Mouse (Mus musculus): Measurements from ENCODE around the gene Khdrbs2. TPM values are rescaled to one million over a fixed set of nuclear protein-coding genes. Genes with fewer than 3 reads are reported as not detected.

The Khdrbs2 gene
- total and polyA plus RNA-seq, 3 experiments = 0.22 TPM; not detected in 2

GRCm38 (mm10) chr1:32347538-32347937, 175.0 kb downstream of the Khdrbs2 start:
- DNase-seq (ENCODE audit: low spot score) = no peak
- no peak for ATAC-seq (ENCODE audit: extremely low read depth, insufficient number of reproducible peaks, low FRiP score, poor library complexity, severe bottlenecking)
- TF ChIP-seq CTCF (IDR thresholded peaks at IDR 0.05; ENCODE audit: low read depth, low read length) (no peak), GATA1 (IDR thresholded peaks at IDR 0.05; ENCODE audit: borderline replicate concordance, low read length) (no peak), POLR2AphosphoS5 (IDR thresholded peaks at IDR 0.05; ENCODE audit: insufficient replicate concordance, low read depth, low read length) (no peak)

GRCm38 (mm10) chr1:32352076-32352475, 179.6 kb downstream of the Khdrbs2 start:
- H3K4me3 ChIP-seq (ENCODE audit: low read depth, low read length) = no peak overlapping the region
- TF ChIP-seq GATA2 (IDR thresholded peaks at IDR 0.05; ENCODE audit: borderline replicate concordance, low read depth, low read length) = no peak
- no peak for TF ChIP-seq POLR2AphosphoS5 (IDR thresholded peaks at IDR 0.05; ENCODE audit: insufficient replicate concordance, low read depth, low read length)
- no peak for TF ChIP-seq CTCF (IDR thresholded peaks at IDR 0.05; ENCODE audit: low read depth, low read length)
- TF ChIP-seq GATA1 (IDR thresholded peaks at IDR 0.05; ENCODE audit: borderline replicate concordance, low read length) = no peak
- no peak for TF ChIP-seq TAL1 (conservative IDR thresholded peaks at IDR 0.05; ENCODE audit: low read depth, low read length)

More at GRCm38 (mm10) chr1:32347538-32347937, 175.0 kb downstream of the Khdrbs2 start:
- H3K27me3 ChIP-seq (ENCODE audit: insufficient read depth, low read length) = no peaks in the 10 kb centered on the region
- H3K36me3 ChIP-seq (replicated peaks) = no peaks in the 10 kb centered on the region
- H3K4me1 ChIP-seq (ENCODE audit: insufficient read depth, low read depth, low read length) = no peaks in the 10 kb centered on the region
- no peaks in the 10 kb centered on the region for H3K9me3 ChIP-seq (replicated peaks)
- no peak overlapping the region for H3K4me3 ChIP-seq (ENCODE audit: low read depth, low read length)

GRCm38 (mm10) chr1:32363539-32363938, 191.0 kb downstream of the Khdrbs2 start:
- no peak overlapping the region for H3K4me3 ChIP-seq (ENCODE audit: low read depth, low read length)
- H3K4me1 ChIP-seq (ENCODE audit: insufficient read depth, low read depth, low read length) = no peaks in the 10 kb centered on the region
- no peaks in the 10 kb centered on the region for H3K36me3 ChIP-seq (replicated peaks)
- no peak for DNase-seq (ENCODE audit: low spot score)
- H3K27me3 ChIP-seq (ENCODE audit: insufficient read depth, low read length) = no peaks in the 10 kb centered on the region
- TF ChIP-seq GATA2 (IDR thresholded peaks at IDR 0.05; ENCODE audit: borderline replicate concordance, low read depth, low read length) = no peak
- TF ChIP-seq POLR2AphosphoS5 (IDR thresholded peaks at IDR 0.05; ENCODE audit: insufficient replicate concordance, low read depth, low read length) = no peak
- TF ChIP-seq CTCF (IDR thresholded peaks at IDR 0.05; ENCODE audit: low read depth, low read length) = no peak
- TF ChIP-seq GATA1 (IDR thresholded peaks at IDR 0.05; ENCODE audit: borderline replicate concordance, low read length) = no peak
- no peak for TF ChIP-seq TAL1 (conservative IDR thresholded peaks at IDR 0.05; ENCODE audit: low read depth, low read length)
- no peak for ATAC-seq (ENCODE audit: extremely low read depth, insufficient number of reproducible peaks, low FRiP score, poor library complexity, severe bottlenecking)
- no peaks in the 10 kb centered on the region for H3K9me3 ChIP-seq (replicated peaks)

More at GRCm38 (mm10) chr1:32352076-32352475, 179.6 kb downstream of the Khdrbs2 start:
- no peak for ATAC-seq (ENCODE audit: extremely low read depth, insufficient number of reproducible peaks, low FRiP score, poor library complexity, severe bottlenecking)
- no peak for DNase-seq (ENCODE audit: low spot score)
- no peaks in the 10 kb centered on the region for H3K27me3 ChIP-seq (ENCODE audit: insufficient read depth, low read length)
- no peaks in the 10 kb centered on the region for H3K4me1 ChIP-seq (ENCODE audit: insufficient read depth, low read depth, low read length)
- no peaks in the 10 kb centered on the region for H3K9me3 ChIP-seq (replicated peaks)
- H3K36me3 ChIP-seq (replicated peaks) = no peaks in the 10 kb centered on the region

GRCm38 (mm10) chr1:32397553-32397952, 225.0 kb downstream of the Khdrbs2 start:
- DNase-seq (ENCODE audit: low spot score) (no peak), ATAC-seq (ENCODE audit: extremely low read depth, insufficient number of reproducible peaks, low FRiP score, poor library complexity, severe bottlenecking) (no peak)

GRCm38 (mm10) chr1:32407651-32408050, 235.1 kb downstream of the Khdrbs2 start:
- Histone ChIP-seq H3K4me3 (ENCODE audit: low read depth, low read length) (no peak overlapping the region), H3K27me3 (ENCODE audit: insufficient read depth, low read length) (no peaks in the 10 kb centered on the region), H3K36me3 (replicated peaks) (no peaks in the 10 kb centered on the region), H3K9me3 (replicated peaks) (no peaks in the 10 kb centered on the region), H3K4me1 (ENCODE audit: insufficient read depth, low read depth, low read length) (no peaks in the 10 kb centered on the region)
- no peak for ATAC-seq (ENCODE audit: extremely low read depth, insufficient number of reproducible peaks, low FRiP score, poor library complexity, severe bottlenecking)
- no peak for DNase-seq (ENCODE audit: low spot score)
- TF ChIP-seq GATA1 (IDR thresholded peaks at IDR 0.05; ENCODE audit: borderline replicate concordance, low read length) (no peak), GATA2 (IDR thresholded peaks at IDR 0.05; ENCODE audit: borderline replicate concordance, low read depth, low read length) (no peak), TAL1 (conservative IDR thresholded peaks at IDR 0.05; ENCODE audit: low read depth, low read length) (no peak), POLR2AphosphoS5 (IDR thresholded peaks at IDR 0.05; ENCODE audit: insufficient replicate concordance, low read depth, low read length) (no peak), CTCF (IDR thresholded peaks at IDR 0.05; ENCODE audit: low read depth, low read length) (no peak)

More at GRCm38 (mm10) chr1:32397553-32397952, 225.0 kb downstream of the Khdrbs2 start:
- no peak overlapping the region for H3K4me3 ChIP-seq (ENCODE audit: low read depth, low read length)
- H3K4me1 ChIP-seq (ENCODE audit: insufficient read depth, low read depth, low read length) = no peaks in the 10 kb centered on the region
- no peaks in the 10 kb centered on the region for H3K9me3 ChIP-seq (replicated peaks)
- TF ChIP-seq TAL1 (conservative IDR thresholded peaks at IDR 0.05; ENCODE audit: low read depth, low read length) = no peak
- no peak for TF ChIP-seq POLR2AphosphoS5 (IDR thresholded peaks at IDR 0.05; ENCODE audit: insufficient replicate concordance, low read depth, low read length)
- TF ChIP-seq GATA2 (IDR thresholded peaks at IDR 0.05; ENCODE audit: borderline replicate concordance, low read depth, low read length) = no peak
- TF ChIP-seq GATA1 (IDR thresholded peaks at IDR 0.05; ENCODE audit: borderline replicate concordance, low read length) = no peak
- no peak for TF ChIP-seq CTCF (IDR thresholded peaks at IDR 0.05; ENCODE audit: low read depth, low read length)
- no peaks in the 10 kb centered on the region for H3K27me3 ChIP-seq (ENCODE audit: insufficient read depth, low read length)
- H3K36me3 ChIP-seq (replicated peaks) = no peaks in the 10 kb centered on the region

DNA sequence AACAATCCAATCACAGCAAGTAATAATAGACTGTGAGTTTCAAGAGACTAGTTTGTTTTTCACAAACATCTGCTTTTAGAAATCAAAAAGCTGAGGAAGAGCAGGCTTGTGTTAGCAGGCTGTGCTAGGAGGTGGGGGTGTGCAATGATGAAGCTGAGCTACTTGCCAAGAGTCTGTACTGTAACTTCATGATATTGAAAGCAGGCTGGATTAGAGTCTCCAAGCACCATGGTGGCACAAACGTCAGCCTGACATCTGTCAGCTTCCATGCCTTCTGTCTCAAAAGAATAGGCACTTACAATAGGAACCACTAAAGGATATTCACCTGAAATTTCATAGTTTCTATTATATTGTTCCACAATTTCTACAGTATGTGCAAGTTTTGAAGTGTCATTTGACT, 255.9 kb downstream of the Khdrbs2 start:
- TF ChIP-seq CTCF (IDR thresholded peaks at IDR 0.05; ENCODE audit: low read depth, low read length) = no peak
- no peak for TF ChIP-seq POLR2AphosphoS5 (IDR thresholded peaks at IDR 0.05; ENCODE audit: insufficient replicate concordance, low read depth, low read length)
- no peak for TF ChIP-seq TAL1 (conservative IDR thresholded peaks at IDR 0.05; ENCODE audit: low read depth, low read length)
- no peak for TF ChIP-seq GATA2 (IDR thresholded peaks at IDR 0.05; ENCODE audit: borderline replicate concordance, low read depth, low read length)
- TF ChIP-seq GATA1 (IDR thresholded peaks at IDR 0.05; ENCODE audit: borderline replicate concordance, low read length) = no peak
- Histone ChIP-seq H3K27me3 (ENCODE audit: insufficient read depth, low read length) (no peaks in the 10 kb centered on the region), H3K9me3 (replicated peaks) (no peaks in the 10 kb centered on the region), H3K4me1 (ENCODE audit: insufficient read depth, low read depth, low read length) (no peaks in the 10 kb centered on the region), H3K4me3 (ENCODE audit: low read depth, low read length) (no peak overlapping the region), H3K36me3 (replicated peaks) (no peaks in the 10 kb centered on the region)
- DNase-seq (ENCODE audit: low spot score) (no peak), ATAC-seq (ENCODE audit: extremely low read depth, insufficient number of reproducible peaks, low FRiP score, poor library complexity, severe bottlenecking) (no peak)
